Mouse (Mus musculus): Measurements from ENCODE around the gene Chrm4. TPM values are rescaled to one million over a fixed set of nuclear protein-coding genes. Genes with fewer than 3 reads are reported as not detected.

Gene Chrm4
- polyA plus RNA-seq, 1 experiment, result 0.92 TPM

GRCm38 (mm10) chr2:91903171-91903925 is 23.7 kb upstream of the Chrm4 start:
- peaks cover 90% of the 10 kb centered on the region for H3K36me3 ChIP-seq (replicated peaks; ENCODE audit: low read length)
- H3K4me1 ChIP-seq, result 0 out of 2 replicates have a peak, but pooled peaks cover 3% of the 10 kb centered on the region
- TF ChIP-seq FLI1 (IDR thresholded peaks at IDR 0.05; ENCODE audit: low read length) (no peak), GATA1 (IDR thresholded peaks at IDR 0.05; ENCODE audit: borderline replicate concordance, low read length) (no peak)
- no peaks in the 10 kb centered on the region for H3K27me3 ChIP-seq (replicated peaks)
- H3K9me3 ChIP-seq, result no peaks in the 10 kb centered on the region
- H3K4me3 ChIP-seq (replicated peaks), result no peak overlapping the region

GRCm38 (mm10) chr2:91904618-91905307 is 22.3 kb upstream of the Chrm4 start:
- H3K4me3 ChIP-seq (replicated peaks), result no peak overlapping the region
- no peak for TF ChIP-seq FLI1 (IDR thresholded peaks at IDR 0.05; ENCODE audit: low read length)
- TF ChIP-seq GATA1 (IDR thresholded peaks at IDR 0.05; ENCODE audit: borderline replicate concordance, low read length), result no peak
- H3K4me1 ChIP-seq, result 0 out of 2 replicates have a peak, but pooled peaks cover 3% of the 10 kb centered on the region
- H3K27me3 ChIP-seq (replicated peaks), result no peaks in the 10 kb centered on the region
- H3K36me3 ChIP-seq (replicated peaks; ENCODE audit: low read length), result peaks cover 92% of the 10 kb centered on the region
- H3K9me3 ChIP-seq, result no peaks in the 10 kb centered on the region

- H3K4me1 ChIP-seq, result 0 out of 2 replicates have a peak, but pooled peaks cover 3% of the 10 kb centered on the region
- H3K4me3 ChIP-seq (replicated peaks), result no peak overlapping the region
- H3K27me3 ChIP-seq (replicated peaks), result no peaks in the 10 kb centered on the region
- no peaks in the 10 kb centered on the region for H3K9me3 ChIP-seq
- peaks cover 92% of the 10 kb centered on the region for H3K36me3 ChIP-seq (replicated peaks; ENCODE audit: low read length)
- TF ChIP-seq GATA1 (IDR thresholded peaks at IDR 0.05; ENCODE audit: borderline replicate concordance, low read length), result no peak
- no peak for TF ChIP-seq FLI1 (IDR thresholded peaks at IDR 0.05; ENCODE audit: low read length)
Observed at GRCm38 (mm10) chr2:91906141-91906540, 20.9 kb upstream of the Chrm4 start.

GRCm38 (mm10) chr2:91912616-91913015 is 14.4 kb upstream of the Chrm4 start:
- no peak for TF ChIP-seq GATA1 (IDR thresholded peaks at IDR 0.05; ENCODE audit: borderline replicate concordance, low read length)
- no peak for TF ChIP-seq FLI1 (IDR thresholded peaks at IDR 0.05; ENCODE audit: low read length)
- Histone ChIP-seq H3K9me3 (no peaks in the 10 kb centered on the region), H3K4me1 (peaks cover 32% of the 10 kb centered on the region), H3K36me3 (replicated peaks; ENCODE audit: low read length) (peaks cover 97% of the 10 kb centered on the region), H3K4me3 (replicated peaks) (no peak overlapping the region), H3K27me3 (replicated peaks) (no peaks in the 10 kb centered on the region)

GRCm38 (mm10) chr2:91913328-91914110 is 13.5 kb upstream of the Chrm4 start:
- Histone ChIP-seq H3K9me3 (no peaks in the 10 kb centered on the region), H3K36me3 (replicated peaks; ENCODE audit: low read length) (peaks cover 100% of the 10 kb centered on the region), H3K4me3 (replicated peaks) (no peak overlapping the region), H3K27me3 (replicated peaks) (no peaks in the 10 kb centered on the region), H3K4me1 (peaks cover 32% of the 10 kb centered on the region)
- TF ChIP-seq GATA1 (IDR thresholded peaks at IDR 0.05; ENCODE audit: borderline replicate concordance, low read length) (no peak), FLI1 (IDR thresholded peaks at IDR 0.05; ENCODE audit: low read length) (no peak)

- Histone ChIP-seq H3K4me1 (peaks cover 41% of the 10 kb centered on the region), H3K27me3 (replicated peaks) (peaks cover 10% of the 10 kb centered on the region), H3K4me3 (replicated peaks) (no peak overlapping the region), H3K36me3 (replicated peaks; ENCODE audit: low read length) (peaks cover 84% of the 10 kb centered on the region), H3K9me3 (no peaks in the 10 kb centered on the region)
- TF ChIP-seq GATA1 (IDR thresholded peaks at IDR 0.05; ENCODE audit: borderline replicate concordance, low read length) (no peak), FLI1 (IDR thresholded peaks at IDR 0.05; ENCODE audit: low read length) (no peak)
Observed at GRCm38 (mm10) chr2:91916346-91916977, 10.6 kb upstream of the Chrm4 start.

- no peak for TF ChIP-seq GATA1 (IDR thresholded peaks at IDR 0.05; ENCODE audit: borderline replicate concordance, low read length)
- Histone ChIP-seq H3K4me1 (peaks cover 48% of the 10 kb centered on the region), H3K4me3 (replicated peaks) (no peak overlapping the region), H3K36me3 (replicated peaks; ENCODE audit: low read length) (peaks cover 78% of the 10 kb centered on the region), H3K27me3 (replicated peaks) (peaks cover 16% of the 10 kb centered on the region), H3K9me3 (no peaks in the 10 kb centered on the region)
Observed at GRCm38 (mm10) chr2:91917096-91917495, 10.0 kb upstream of the Chrm4 start.

- Histone ChIP-seq H3K4me3 (replicated peaks) (no peak overlapping the region), H3K27me3 (replicated peaks) (peaks cover 45% of the 10 kb centered on the region), H3K9me3 (no peaks in the 10 kb centered on the region), H3K36me3 (replicated peaks; ENCODE audit: low read length) (peaks cover 47% of the 10 kb centered on the region), H3K4me1 (peaks cover 60% of the 10 kb centered on the region)
- TF ChIP-seq GATA1 (IDR thresholded peaks at IDR 0.05; ENCODE audit: borderline replicate concordance, low read length), result no peak
- no peak for TF ChIP-seq FLI1 (IDR thresholded peaks at IDR 0.05; ENCODE audit: low read length)
Observed at GRCm38 (mm10) chr2:91920130-91920529, 6.9 kb upstream of the Chrm4 start.

GRCm38 (mm10) chr2:91921181-91921789 is 5.8 kb upstream of the Chrm4 start:
- Histone ChIP-seq H3K4me1 (peaks cover 58% of the 10 kb centered on the region), H3K9me3 (no peaks in the 10 kb centered on the region), H3K27me3 (replicated peaks) (peaks cover 56% of the 10 kb centered on the region), H3K4me3 (replicated peaks) (peak overlapping the region; percentile 91), H3K36me3 (replicated peaks; ENCODE audit: low read length) (peaks cover 36% of the 10 kb centered on the region)
- TF ChIP-seq FLI1 (IDR thresholded peaks at IDR 0.05; ENCODE audit: low read length) (no peak), GATA1 (IDR thresholded peaks at IDR 0.05; ENCODE audit: borderline replicate concordance, low read length) (no peak)
